Mouse (Mus musculus): ENCODE measurements around the gene Itgav. TPM values are rescaled to one million over a fixed set of nuclear protein-coding genes. Genes with fewer than 3 reads are reported as not detected.

Gene Itgav
- polyA plus RNA-seq, 1 experiment from 2014 or later: 19.9 TPM

DNA sequence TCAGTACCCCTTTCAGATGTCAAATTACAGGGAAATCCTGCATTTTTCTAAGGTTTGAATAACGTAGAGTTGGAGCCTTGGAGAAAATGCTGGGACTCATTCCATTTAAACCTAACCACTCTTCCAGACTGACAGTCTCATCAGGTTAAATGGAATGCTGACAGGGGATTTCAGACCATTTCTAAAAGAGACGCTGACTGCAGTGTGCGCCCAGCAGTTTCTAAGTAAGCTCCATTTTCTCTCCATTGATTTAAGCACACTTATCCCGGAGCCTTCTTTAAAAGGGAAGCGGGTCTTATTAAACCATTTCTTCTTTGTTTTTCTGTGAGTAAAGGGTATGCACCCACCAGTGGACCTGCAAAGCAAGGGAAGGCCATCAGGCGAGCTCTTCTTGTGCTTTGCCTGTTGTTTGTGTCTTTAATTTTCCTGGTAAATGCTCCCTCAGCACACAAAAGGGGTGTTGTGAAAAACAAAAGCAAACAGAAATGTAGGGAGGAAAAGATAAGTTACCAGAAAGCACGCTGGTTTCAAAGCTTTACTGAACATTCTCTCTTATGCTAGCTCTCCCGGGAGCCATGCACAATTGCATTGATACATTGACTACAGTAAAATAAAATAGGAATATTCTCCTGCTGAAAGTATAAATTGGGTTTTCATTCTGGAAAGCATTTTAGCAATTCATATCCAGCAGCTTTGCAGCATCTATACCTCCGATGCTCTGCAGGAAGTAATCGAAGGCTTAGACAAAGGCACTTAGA lies 111.3 kb downstream of the Itgav start:
- Histone ChIP-seq H3K4me2 (ENCODE audit: low read length) (peak overlapping the region; percentile 36), H3K9me3 (replicated peaks; ENCODE audit: control insufficient read depth, low read length, poor library complexity, severe bottlenecking) (no peaks in the 10 kb centered on the region), H3K9ac (ENCODE audit: low read depth, low read length) (peak overlapping the region; percentile 25; the same call in 1 of the 2 replicates), H3K27ac (ENCODE audit: low read length) (peak overlapping the region; percentile 81), H3K4me3 (ENCODE audit: low read depth, low read length) (no peak overlapping the region), H3K27me3 (ENCODE audit: control insufficient read depth, insufficient read depth, low read depth, low read length) (no peaks in the 10 kb centered on the region), H3K36me3 (ENCODE audit: control insufficient read depth, insufficient read depth, low read length) (no peaks in the 10 kb centered on the region), H3K4me1 (ENCODE audit: control insufficient read depth, insufficient read depth, low read length) (peaks cover 9% of the 10 kb centered on the region)
- peak; percentile 30; the same call in 1 of the 2 replicates for ATAC-seq
- WGBS: 19% methylated on average over 10 of the region's 10 CpGs

DNA sequence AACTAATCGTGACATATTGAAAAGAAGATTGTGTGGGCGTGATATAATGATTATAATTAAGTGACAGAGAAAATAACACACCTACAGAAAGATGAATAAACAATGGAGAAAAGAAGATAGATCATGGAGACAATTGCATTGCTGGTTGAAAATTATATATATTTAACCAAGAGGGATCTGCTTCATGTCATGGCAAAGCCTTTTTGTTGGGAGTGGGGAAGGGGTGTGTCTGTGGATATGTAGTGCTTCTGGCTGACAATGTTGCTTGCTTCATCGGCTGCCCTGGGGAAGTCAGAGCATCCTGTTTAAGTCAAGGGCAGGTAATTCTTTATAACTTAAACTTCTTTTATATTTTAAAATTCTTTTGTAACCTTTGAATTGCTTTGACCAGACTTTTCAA lies 124.3 kb downstream of the Itgav start:
- Histone ChIP-seq H3K36me3 (ENCODE audit: control insufficient read depth, insufficient read depth, low read length) (no peaks in the 10 kb centered on the region), H3K4me1 (ENCODE audit: control insufficient read depth, insufficient read depth, low read length) (peaks cover 4% of the 10 kb centered on the region; the same call in 1 of the 2 replicates), H3K4me2 (ENCODE audit: low read length) (no peak overlapping the region), H3K4me3 (ENCODE audit: low read depth, low read length) (no peak overlapping the region), H3K9me3 (replicated peaks; ENCODE audit: control insufficient read depth, low read length, poor library complexity, severe bottlenecking) (no peaks in the 10 kb centered on the region), H3K27me3 (ENCODE audit: control insufficient read depth, insufficient read depth, low read depth, low read length) (no peaks in the 10 kb centered on the region), H3K27ac (ENCODE audit: low read length) (no peak overlapping the region), H3K9ac (ENCODE audit: low read depth, low read length) (no peak overlapping the region)
- no peak for ATAC-seq
- WGBS: 76% methylated on average over 3 of the region's 3 CpGs

DNA sequence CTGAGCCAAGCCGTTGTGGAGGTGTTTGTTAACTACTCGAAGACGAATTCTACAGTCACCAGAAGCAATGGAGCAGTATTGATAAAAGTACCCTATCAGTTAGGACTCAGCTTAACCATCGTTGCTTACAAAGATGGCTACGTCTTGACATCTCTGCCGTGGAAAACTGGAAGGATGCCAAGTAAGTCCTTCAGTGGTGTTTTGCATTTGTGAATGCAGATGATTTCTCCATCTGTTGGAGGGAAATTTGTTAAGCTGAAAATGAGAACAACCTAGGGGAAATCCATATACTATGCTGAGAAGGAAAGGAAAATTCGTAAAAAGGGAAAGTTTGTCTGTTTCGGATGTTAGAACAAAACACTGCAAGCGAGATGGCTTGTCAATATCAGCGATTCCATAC lies 129.2 kb downstream of the Itgav start:
- Histone ChIP-seq H3K9ac (ENCODE audit: low read depth, low read length) (no peak overlapping the region), H3K9me3 (replicated peaks; ENCODE audit: control insufficient read depth, low read length, poor library complexity, severe bottlenecking) (no peaks in the 10 kb centered on the region), H3K27me3 (ENCODE audit: control insufficient read depth, insufficient read depth, low read depth, low read length) (no peaks in the 10 kb centered on the region), H3K4me2 (ENCODE audit: low read length) (no peak overlapping the region), H3K36me3 (ENCODE audit: control insufficient read depth, insufficient read depth, low read length) (0 out of 2 replicates have a peak, but pooled peaks cover 3% of the 10 kb centered on the region), H3K27ac (ENCODE audit: low read length) (no peak overlapping the region), H3K4me3 (ENCODE audit: low read depth, low read length) (no peak overlapping the region), H3K4me1 (ENCODE audit: control insufficient read depth, insufficient read depth, low read length) (no peaks in the 10 kb centered on the region)
- ATAC-seq: no peak
- WGBS: 85% methylated on average over 10 of the region's 10 CpGs

DNA sequence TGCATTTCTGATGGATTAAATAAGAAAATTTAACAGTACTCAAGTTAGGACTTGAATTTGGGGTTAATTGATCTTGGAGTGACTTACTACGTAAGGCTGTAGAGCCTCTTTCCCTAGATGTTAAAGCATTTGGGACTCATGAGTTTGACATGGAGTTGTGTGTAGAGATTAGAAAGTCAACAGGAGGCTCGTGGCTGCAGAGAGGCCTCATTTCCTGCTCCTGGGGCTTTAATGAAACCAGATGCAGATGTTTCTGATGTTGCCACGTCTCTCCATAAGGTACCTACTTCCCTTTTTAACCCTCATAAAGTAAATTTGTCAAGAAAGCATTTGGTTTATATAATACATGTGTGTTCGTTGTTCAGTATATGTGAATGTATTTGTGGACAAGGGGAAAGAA lies 132.0 kb downstream of the Itgav start:
- H3K27me3 ChIP-seq (ENCODE audit: control insufficient read depth, insufficient read depth, low read depth, low read length): no peaks in the 10 kb centered on the region
- no peak for ATAC-seq
- no peaks in the 10 kb centered on the region for H3K4me1 ChIP-seq (ENCODE audit: control insufficient read depth, insufficient read depth, low read length)
- H3K9ac ChIP-seq (ENCODE audit: low read depth, low read length): no peak overlapping the region
- no peak overlapping the region for H3K4me2 ChIP-seq (ENCODE audit: low read length)
- H3K27ac ChIP-seq (ENCODE audit: low read length): no peak overlapping the region
- peaks cover 14% of the 10 kb centered on the region for H3K36me3 ChIP-seq (ENCODE audit: control insufficient read depth, insufficient read depth, low read length)
- no peak overlapping the region for H3K4me3 ChIP-seq (ENCODE audit: low read depth, low read length)
- no peaks in the 10 kb centered on the region for H3K9me3 ChIP-seq (replicated peaks; ENCODE audit: control insufficient read depth, low read length, poor library complexity, severe bottlenecking)
- 84% methylated on average over 4 of the region's 4 CpGs for WGBS

Other genes starting within 250 kb of the Itgav start
- 184 and 187 TPM in 2 replicates for gene Zc3h15, start 80.0 kb upstream of the Itgav start, polyA plus RNA-seq (2015; fragmentation: Nextera tagmentation; extraction: Ambion mirVana)
- 87.2 and 94.6 TPM in 2 replicates for gene Fam171b, start 88.2 kb downstream of the Itgav start, polyA plus RNA-seq (2015; fragmentation: Nextera tagmentation; extraction: Ambion mirVana)
- not detected in 2 replicates for gene Zswim2, start 216.8 kb downstream of the Itgav start, polyA plus RNA-seq (2015; fragmentation: Nextera tagmentation; extraction: Ambion mirVana)
- gene Gm13698, start 231.3 kb downstream of the Itgav start, polyA plus RNA-seq (2015; fragmentation: Nextera tagmentation; extraction: Ambion mirVana): not detected in 2 replicates
- not detected in 2 replicates for gene Gm13693, start 237.1 kb downstream of the Itgav start, polyA plus RNA-seq (2015; fragmentation: Nextera tagmentation; extraction: Ambion mirVana)
- not detected in 2 replicates for gene Gm13695, start 242.9 kb downstream of the Itgav start, polyA plus RNA-seq (2015; fragmentation: Nextera tagmentation; extraction: Ambion mirVana)
- gene Gm13696, start 248.7 kb downstream of the Itgav start, polyA plus RNA-seq (2015; fragmentation: Nextera tagmentation; extraction: Ambion mirVana): not detected in 2 replicates

Data from midbrain, embryonic 16.5 days (tissue).